Mouse (Mus musculus) thymus, adult 2 months (tissue): ENCODE results near the gene Rere.

Experiments
- CTCF ChIP-seq: fragments of 200-500 bp; IDR thresholded peaks from 2 replicates; pipeline ENCODE4 v1.5.1; 2012; ENCODE audit warnings: mild to moderate bottlenecking, control low read depth, low read length, moderate library complexity, borderline replicate concordance; ENCODE audit not compliant: control insufficient read depth, poor library complexity, insufficient read depth; ENCODE audit errors: extremely low read depth
- POLR2A ChIP-seq: fragments of 200-500 bp; IDR thresholded peaks from 2 replicates; pipeline ENCODE4 v1.6.1; 2012; ENCODE audit warnings: mild to moderate bottlenecking, low read length, control low read depth, moderate library complexity; ENCODE audit not compliant: control insufficient read depth, poor library complexity, insufficient read depth; ENCODE audit errors: extremely low read depth

DNA sequence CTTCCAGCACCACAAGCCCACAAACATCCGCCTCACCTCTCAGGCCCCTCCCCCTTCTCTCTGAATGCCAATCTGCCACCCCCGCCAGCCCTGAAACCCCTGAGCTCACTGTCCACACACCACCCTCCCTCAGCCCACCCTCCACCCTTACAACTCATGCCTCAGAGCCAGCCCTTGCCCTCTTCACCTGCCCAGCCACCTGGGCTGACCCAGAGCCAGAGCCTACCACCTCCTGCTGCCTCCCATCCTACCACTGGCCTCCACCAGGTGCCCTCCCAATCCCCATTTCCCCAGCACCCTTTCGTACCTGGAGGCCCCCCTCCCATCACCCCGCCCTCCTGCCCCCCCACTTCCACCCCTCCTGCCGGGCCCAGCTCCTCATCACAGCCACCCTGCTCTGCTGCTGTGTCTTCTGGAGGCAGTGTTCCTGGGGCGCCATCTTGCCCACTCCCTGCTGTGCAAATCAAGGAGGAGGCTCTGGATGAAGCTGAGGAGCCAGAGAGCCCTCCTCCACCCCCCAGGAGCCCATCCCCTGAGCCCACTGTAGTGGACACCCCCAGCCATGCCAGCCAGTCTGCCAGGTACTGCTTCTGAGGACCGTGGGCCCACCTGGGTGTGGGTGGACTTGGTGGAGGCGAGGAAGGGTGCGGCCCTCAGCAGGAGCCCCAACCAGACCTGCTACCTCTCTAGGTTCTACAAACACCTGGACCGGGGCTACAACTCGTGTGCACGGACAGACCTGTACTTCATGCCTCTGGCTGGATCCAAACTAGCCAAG is 334.0 kb downstream of the Rere start:
- no peak for TF ChIP-seq CTCF
- no peak for TF ChIP-seq POLR2A
